Mouse (Mus musculus): ENCODE measurements at regions not wholly inside any gene's neighbourhood (a gene's known extent, or its start where the extent isn't known, plus 50 kb on each side); places are given as distances from the start of the nearest gene placed in this dataset.

GRCm38 (mm10) chr12:90946528-90946918, 208.3 kb upstream of the Dio2 start:
- DNase-seq: no peak

GRCm38 (mm10) chr12:90945743-90946527, 207.7 kb upstream of the Dio2 start:
- no peak for DNase-seq

GRCm38 (mm10) chr12:90932684-90933083, 194.4 kb upstream of the Dio2 start:
- no peak for DNase-seq

DNA sequence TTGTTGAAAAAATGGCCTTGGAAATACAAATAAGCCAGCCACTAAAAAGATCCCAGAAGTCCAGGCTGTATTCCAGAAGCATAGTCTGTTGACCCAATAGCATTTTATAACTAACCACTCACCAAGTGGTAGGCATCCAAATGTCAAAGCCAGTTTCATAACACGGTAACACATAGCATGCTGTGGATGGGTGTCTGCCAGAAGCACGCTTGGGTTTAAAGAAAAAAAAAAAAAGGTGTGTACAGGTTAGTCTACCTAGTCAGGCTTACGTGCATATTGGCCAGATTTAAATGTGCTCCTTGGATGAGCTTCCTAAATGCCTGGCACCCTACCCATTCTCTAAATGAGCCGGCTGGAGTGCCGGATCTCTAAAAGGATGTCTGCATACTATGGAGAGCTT, 194.0 kb upstream of the Dio2 start:
- DNase-seq: no peak

DNA sequence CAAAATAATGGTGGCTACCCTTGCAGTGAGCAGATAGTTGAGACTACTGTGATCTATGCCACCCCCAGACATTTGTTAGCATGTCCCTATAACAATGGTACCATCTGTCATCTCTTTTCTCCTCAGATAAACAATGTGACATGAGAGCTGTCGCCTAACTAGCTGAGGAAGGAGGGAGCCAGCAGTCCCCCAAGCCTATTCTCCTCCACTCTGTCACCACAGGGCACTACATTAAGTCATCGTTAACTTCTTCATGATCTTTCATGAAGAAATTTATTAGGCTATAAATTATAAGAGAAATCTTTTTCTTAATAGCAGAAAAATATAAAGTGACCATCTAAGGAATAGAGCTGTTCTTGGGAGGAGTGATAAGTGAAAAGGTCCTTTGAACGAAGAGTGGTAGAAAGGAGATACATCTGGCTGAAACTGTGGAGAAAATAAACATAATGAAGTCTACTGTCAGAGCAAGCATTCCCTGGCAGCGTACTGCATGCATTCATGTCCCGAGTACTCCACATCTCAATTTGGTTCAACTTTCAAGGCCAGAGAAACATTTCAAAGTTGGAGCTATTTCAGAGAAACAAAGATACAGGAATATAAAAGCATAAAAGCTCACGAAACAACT, 192.0 kb upstream of the Dio2 start:
- DNase-seq: no peak

GRCm38 (mm10) chr12:90923603-90924002, 185.4 kb upstream of the Dio2 start:
- DNase-seq: no peak

DNA sequence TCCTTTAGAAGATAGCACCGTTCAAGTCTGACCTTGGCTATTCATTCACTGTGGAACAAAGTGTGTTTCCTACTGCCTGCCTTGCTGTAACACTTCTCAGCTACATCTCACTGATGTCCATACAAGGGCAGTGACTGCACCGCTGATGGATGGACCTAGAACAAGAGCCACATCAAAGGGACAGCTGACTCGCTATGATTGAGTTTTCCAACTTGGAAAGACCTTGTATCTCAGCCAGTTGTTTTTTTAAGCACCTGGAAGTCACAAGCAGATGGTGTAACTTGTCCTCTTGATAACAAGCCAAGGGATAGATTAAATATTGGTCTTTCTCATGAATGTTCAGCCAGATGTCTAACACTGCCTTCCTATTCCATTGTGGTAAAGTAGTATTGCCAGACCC, 184.9 kb upstream of the Dio2 start:
- no peak for DNase-seq

- DNase-seq: no peak
Observed at GRCm38 (mm10) chr12:90921227-90921626, 183.0 kb upstream of the Dio2 start.

- DNase-seq: no peak
Observed at GRCm38 (mm10) chr12:90915929-90916713, 177.9 kb upstream of the Dio2 start.

- DNase-seq: peak; percentile 9
Observed at GRCm38 (mm10) chr12:90903991-90904390, 165.8 kb upstream of the Dio2 start.

DNA sequence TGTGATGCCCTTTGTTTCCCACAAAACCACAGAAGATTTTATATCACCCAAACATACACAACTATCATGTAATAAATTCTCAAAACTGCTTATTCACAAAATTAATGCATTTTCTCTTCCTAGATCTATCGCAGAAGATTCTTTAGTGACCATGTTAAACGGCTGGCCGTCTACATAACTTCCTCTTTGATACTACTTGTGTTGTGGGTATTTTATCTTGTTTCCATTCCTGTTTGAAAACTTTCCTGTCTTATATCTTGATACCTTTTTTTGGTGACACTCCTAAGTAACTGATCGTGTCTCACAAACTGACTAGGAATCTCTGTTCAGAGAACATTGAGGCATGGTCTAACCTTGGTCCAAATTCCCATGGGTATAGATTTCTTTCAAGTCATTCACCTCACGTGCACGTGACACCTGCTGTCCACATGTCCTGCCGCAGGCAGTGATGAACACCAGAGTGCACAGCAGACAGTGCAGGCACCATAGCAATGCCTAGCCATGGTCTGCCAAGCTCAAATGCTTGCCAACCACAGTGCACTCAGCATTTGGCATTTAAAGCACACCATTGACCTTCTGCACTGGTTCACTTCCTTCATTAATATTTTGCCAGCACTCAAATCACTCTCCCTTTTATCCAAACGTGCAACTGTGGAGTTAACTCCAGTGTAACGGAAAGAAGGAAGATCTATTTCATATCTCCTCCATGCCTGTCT, 155.6 kb upstream of the Dio2 start:
- DNase-seq: peak; percentile 40

- DNase-seq: no peak
Observed at GRCm38 (mm10) chr12:90876230-90877005, 138.2 kb upstream of the Dio2 start.

- no peak for DNase-seq
Observed at GRCm38 (mm10) chr12:90874840-90875239, 136.6 kb upstream of the Dio2 start.

DNA sequence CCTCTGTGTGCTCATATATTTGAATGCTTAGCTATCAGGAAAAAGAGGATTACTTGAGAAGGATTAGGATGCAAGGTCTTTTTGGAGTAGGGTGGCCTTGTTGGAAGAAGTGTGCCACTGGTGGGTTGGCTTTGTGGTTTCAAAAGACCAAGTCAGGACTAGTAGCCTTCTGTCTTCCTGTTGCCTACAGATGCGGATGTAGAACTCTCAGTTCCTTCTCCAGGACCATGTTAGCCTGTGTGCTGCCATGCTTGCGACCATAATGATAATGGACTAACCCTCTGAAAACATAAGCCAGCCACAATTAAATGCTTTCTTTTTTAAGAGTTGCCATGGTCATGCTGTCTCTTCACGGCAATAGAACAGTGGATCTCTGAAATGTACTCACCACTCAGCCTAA, 135.7 kb upstream of the Dio2 start:
- DNase-seq: no peak

- no peak for DNase-seq
Observed at GRCm38 (mm10) chr12:90866597-90866996, 128.4 kb upstream of the Dio2 start.

DNA sequence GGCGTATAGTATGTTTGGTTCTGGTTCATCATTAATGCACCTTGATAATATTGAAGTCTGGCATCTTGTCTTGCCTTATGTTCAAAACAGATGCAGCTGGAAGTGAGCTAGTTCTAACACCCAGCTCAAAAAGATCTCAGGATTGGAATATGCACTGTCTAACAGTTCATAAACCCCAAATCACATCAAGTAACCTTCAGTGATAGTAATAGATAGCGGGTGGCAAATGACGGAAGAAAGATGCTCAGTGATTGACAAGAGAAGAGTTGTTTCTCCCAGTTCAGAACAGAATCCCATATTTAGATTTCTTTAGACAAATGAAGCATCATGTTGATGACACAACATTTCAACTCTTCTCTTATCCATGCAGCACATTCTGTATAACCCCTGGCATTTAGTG, 124.4 kb upstream of the Dio2 start:
- no peak for DNase-seq

DNA sequence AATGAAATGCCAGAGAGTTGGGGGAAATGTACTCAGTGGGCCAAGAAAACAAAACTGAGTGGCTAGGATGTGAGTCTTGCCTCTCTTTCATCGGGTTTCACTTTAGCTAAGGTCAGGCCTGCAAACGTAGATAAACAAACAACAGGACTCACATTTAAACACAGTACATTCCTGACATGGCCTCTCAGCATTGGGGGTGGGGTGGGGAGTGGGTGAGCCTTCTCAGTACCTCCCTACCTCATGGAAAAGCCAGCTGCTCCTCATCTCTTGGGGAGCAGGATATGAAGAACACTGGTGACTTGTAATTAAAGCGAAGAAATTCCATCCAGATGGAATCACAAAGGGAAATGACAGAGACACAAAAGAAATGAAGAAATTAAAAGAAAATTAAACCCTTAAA, 119.5 kb upstream of the Dio2 start:
- no peak for DNase-seq

GRCm38 (mm10) chr12:90810666-90811065, 72.4 kb upstream of the Dio2 start:
- no peak for DNase-seq

DNA sequence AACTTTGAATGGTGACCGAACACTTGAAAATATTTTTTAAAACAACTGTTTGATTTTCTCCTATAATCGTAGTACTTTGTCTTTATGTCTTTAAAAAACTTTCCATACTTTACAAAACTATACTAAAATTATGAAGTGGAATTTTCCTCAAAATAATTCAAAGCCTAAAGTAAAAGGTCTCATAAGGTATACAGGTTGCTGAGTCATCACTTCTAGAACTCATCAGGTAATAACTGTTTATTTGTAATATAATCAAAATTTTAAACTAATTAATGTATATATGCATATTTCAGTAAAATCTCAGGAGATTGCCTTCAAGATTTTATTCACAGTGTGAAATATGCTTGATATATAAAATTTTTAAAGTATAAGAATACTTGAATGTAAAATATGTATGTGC, 52.3 kb upstream of the Dio2 start:
- DNase-seq: no peak

All from kidney, adult 9 months (tissue).